Mouse (Mus musculus) monocyte, adult 5-6 weeks (primary cell): ENCODE results near the gene Man2b1. TPM values are rescaled to one million over a fixed set of nuclear protein-coding genes. Genes with fewer than 3 reads are reported as not detected.
A peak's percentile ranks its signal among the peaks of the same experiment; 100 is the strongest.

ENCODE experiments used
- ATAC-seq: fragments of 153-309, 156-312 bp; replicated peaks from 2 replicates; pipeline ENCODE4 v1.8.0; 2017; ENCODE audit warnings: mild to moderate bottlenecking; ENCODE audit not compliant: low TSS enrichment, insufficient number of reproducible peaks, severe bottlenecking, poor library complexity, low FRiP score
- total RNA-seq: library from RNA; stranded (forward); fragments of 200-1000, 200-491, 200-594 nt; gene quantifications from 3 replicates; pipeline ENCODE4 v1.2.3, GENCODE M21; 2017

The Man2b1 gene
- 116 to 188 TPM (median 183 TPM) in 3 replicates for total RNA-seq

DNA sequence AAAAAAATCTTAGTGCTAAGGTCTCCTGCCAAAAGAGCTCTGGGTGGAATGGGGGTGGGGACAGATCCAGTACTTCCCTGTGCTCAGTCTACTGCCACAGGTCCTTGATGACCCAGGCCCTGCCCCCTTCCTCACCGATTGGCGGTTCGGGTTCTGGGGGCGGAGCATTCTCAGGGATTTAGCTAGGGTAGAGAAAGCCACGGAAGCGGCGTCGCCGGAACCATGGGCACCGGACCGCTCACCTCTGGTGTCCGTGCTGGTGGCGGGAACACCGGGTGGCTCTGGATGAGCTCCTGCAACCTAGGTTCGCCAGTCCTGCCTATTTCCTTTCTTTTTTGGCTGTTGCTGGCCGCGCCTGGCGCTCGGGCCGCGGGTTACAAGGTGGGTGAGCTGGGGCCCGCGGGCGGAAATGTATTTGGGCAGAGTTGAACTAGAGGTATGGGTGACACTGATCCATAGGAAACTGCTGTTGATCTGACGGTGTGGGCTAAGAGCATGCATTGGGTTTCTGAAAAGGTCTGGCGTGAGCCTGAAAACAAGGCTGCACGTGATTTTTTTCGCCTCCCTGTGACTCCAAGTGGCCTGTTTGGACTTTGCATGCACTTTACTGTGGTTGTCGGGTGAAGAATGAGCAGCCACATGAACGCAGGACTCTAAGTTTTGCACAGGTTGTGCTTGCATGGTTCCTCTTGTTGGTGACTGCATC is at the start of gene Man2b1:
Gene Man2b1, plus strand, starts transcription at position 163 of the 706 bp plus-strand sequence.
- peak; percentile 69 for ATAC-seq

- no peak for ATAC-seq
Observed at GRCm38 (mm10) chr8:85033867-85034266, 49.2 kb upstream of the Man2b1 start.

DNA sequence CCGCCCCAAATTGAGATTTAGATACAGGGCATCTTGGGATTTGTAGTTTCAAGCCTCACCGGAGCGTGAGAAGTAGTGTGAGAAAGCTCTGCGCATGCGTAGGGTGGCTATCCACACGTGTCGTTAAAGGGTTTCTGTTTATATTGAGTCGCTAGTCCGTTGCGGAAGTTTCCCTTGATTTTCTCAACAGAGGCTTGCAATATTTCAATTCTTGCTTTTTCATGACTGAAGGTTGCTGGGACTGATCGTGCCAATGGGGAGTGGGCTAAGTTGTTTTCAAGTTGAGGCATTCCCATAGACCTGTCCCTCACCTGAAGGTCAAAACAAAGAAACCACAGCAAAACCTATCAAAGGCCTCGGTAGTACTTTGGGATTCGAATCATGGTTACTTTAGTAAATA is 48.3 kb upstream of the Man2b1 start:
- ATAC-seq = peak; percentile 62; the same call in 1 of the 2 replicates

- ATAC-seq = no peak
Observed at GRCm38 (mm10) chr8:85035165-85035727, 47.8 kb upstream of the Man2b1 start.

DNA sequence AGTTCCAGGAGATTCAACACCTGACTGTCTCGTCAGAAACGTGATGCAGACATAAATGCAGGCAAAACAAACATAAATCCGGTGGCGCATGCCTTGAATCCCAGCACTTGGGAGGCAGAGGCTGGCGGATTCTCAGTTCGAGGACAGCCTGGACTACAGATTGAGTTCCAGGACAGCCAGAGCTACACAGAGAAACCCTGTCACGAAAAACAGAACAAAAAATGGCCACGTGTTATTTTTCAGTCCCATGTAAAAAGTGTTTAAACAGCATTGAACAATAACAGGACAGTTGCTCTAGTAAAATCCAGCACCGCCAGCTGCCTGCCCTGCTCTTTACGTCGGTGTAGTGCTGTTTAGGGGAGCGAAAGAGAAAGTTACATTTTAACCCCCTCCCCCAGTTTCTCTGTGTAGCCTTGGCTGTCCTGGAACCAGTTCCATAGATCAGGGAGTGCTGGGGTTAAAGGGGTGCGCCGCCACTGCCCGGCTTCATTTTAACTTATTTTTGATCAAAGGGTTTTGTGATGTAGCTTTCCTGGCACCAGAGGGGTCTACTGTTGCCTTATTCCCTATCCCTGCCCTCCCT is 47.3 kb upstream of the Man2b1 start:
- ATAC-seq = no peak

DNA sequence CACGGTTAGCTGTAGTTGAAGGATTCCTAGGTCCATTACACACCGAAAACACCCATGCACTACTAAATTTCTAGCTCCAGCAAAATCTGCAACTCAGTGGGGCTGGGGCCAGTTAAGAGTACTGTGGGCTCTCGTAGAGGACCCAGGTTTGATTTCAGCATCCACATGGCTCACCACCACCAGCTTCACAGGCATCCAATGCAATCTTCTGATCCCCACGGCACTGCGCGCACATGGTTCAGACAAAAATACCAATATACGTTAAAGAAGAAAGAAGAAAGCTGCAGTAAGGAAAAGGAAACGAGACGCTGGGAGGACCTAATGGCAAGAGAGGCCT is 46.7 kb upstream of the Man2b1 start:
- no peak for ATAC-seq

DNA sequence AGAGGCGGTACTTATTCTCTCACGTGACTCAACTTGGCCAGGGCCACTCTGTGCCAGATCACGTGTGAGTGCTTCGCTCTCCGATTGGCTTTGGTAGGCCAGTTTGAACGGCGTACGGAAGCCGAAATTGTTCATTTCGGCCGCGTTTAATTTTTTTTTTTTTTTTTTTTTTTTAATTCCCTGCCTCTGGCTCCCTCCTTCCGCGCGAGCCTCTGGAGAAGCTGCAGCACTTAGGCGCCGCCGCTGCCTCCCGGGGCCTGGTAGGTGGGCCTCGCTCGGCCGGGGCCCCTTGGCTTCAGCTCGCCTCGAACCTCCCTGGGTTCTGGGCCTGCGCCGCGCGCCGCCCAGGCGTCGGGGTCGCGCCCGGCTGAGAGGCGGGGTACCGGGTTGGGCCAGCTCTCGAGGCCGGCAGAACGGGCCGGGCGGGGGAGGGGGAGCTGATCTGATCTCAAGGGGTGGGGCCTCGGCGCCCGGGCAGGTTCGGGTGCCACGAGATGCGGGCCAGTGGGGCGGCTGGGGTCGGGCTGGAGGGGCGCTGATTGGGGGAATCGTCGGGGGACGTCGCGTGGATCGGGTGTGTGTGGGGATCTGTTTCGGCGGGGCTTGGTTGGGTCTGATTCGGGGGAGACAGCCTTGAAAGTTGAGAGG is 46.2 kb upstream of the Man2b1 start, which contains the start of gene Tnpo2:
Gene Tnpo2, plus strand, starts transcription at position 198 of the 648 bp plus-strand sequence.
- peak; percentile 89 for ATAC-seq

DNA sequence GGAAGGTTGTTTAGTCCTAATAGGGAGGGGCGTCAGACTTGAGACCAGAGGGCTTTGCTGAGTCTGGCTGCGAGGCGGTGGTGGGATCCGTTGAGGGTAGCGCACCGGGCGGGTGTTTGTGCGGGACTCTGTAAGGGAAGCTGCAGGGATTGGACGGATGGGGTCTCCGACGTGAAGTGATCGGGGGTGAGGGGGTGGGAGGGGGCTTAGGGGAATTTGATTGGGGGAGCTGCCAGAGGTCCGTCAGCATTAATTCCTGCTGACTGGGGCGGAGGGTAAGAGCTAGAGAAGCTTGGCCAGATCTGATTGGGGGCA is 45.7 kb upstream of the Man2b1 start:
- ATAC-seq = no peak

DNA sequence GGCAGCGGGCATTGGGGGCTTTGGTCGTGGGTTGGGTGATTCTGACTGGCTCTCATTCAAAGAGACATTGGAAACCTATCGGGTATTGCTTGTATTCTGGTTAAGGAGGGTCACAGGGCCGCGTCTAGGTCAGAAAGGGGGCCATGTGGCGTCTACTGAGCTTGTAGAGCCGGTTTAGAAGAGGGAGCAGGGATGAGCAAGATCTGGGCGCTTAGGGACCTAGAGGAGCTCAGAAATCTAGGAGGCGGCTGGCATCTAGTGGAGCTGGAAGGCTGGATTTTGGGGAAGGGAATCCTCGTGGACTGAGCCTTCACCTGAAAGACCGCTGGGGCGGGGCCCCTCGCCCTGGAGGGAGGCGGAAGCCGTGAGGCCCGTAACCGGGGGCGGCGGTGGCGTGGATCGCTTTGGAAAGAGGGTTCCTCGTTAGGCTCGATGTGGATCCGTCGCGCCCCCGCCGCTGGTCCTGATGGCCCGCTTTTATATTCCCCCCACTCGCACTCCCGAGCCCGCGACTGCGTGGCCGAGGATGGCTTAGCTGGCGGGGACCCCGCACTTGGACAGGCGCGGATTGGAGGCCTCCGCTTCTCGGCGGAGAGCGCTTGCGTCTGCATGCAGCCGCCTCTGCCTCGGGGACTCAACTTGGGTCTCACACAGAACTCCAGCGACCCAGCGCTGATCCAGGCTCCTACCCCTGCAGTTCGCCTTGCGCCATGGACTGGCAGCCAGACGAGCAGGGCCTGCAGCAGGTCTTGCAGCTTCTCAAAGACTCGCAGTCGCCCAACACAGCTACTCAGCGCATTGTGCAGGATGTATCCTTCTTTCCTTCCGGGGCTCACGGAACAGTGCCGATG is 45.2 kb upstream of the Man2b1 start:
- ATAC-seq = no peak

GRCm38 (mm10) chr8:85043619-85044018 is 39.5 kb upstream of the Man2b1 start:
- ATAC-seq = no peak

DNA sequence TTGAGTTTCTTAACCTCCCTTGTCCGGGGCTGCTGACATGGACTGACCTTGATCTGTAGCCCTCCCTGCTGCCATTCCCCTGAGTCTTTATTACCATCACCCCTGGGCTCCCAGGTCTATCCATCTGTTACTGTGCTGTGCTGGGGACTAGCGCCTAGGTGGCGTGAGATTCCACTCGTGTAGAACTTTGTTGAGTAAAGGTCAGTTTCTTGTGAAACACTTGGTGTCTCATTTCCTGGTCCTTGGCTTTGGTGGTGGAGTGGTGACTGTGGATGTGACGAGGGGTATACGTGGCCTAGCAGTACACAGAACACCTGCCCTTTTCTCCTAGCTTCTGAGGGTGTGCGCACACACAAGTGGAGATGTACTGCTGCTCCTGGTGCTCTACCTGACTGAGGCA is 25.7 kb upstream of the Man2b1 start:
- ATAC-seq = no peak

DNA sequence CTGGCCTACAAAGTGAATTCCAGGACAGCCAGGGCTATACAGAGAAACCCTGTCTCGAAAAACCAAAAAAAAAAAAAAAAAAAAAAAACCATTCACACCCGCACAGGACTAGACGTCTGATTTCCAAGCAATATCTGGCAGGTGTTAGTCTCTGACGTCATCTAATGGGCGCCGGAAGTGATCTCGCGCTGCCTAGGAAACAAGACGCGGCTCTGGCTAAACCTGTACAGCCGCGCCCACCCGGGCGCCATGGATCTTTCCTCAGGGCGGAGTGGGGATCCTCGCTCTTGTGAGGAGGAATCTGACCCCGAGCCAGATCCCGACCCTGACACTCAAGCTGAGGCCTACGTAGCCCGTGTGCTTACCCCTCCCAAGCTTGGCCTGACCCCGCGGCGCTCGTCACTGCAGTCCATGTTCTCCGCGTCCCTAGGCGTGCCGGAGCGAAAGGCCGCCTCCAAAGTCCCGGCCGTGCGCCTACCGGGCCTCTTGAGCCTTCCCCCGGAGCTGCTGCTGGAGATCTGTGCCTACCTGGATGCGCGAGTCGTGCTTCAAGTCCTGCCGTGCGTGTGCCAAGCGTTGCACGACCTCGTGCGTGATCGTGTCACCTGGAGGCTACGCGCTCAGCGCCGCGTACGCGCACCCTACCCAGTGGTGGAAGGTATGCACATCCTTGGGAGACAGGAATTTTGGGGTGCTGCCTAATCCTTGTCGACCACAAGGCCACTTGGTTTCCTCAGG is 23.0 kb upstream of the Man2b1 start, which contains the start of gene Fbxw9:
Gene Fbxw9, plus strand, starts transcription at position 177 of the 738 bp plus-strand sequence.
- ATAC-seq = peak; percentile 91

DNA sequence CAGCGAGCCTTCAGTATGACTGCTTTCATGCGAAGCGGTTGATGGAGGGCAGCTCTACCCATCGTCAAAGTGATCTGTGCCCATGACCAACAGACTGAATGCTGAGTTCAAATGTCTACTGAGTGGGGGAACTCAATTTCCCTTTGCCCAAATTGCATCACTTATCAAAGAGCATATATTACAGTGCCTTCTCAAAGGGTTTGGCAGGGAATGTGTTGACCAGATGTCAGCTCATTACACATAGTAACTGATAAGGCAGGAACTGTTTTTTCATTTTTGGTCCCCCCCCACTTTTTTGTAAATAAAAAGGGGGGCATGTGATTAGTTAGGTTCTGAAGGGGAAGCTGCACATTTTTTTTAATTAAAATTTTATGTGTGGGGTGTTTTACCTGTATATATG is 20.5 kb upstream of the Man2b1 start:
- ATAC-seq = no peak

DNA sequence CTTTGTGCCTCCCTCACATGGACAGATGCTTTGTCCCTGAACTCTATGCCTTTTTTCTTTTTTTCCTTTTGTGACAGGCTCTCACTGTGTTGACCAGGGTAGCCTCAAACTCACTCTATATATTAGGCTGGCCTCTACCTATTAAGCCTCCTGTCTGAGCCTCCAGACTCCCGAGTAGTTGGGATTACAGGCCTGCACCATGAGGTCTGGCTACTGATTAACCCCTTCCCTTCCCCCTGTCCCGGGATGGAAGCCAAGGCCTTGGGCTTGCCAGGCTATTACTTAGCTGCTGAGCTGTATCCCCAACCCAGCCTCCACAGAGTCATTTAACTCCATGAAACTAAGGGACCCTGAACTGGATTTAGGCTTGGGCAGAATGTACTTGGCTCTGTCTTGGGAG is 17.9 kb upstream of the Man2b1 start:
- ATAC-seq = no peak

- no peak for ATAC-seq
Observed at GRCm38 (mm10) chr8:85067155-85067554, 15.9 kb upstream of the Man2b1 start.

DNA sequence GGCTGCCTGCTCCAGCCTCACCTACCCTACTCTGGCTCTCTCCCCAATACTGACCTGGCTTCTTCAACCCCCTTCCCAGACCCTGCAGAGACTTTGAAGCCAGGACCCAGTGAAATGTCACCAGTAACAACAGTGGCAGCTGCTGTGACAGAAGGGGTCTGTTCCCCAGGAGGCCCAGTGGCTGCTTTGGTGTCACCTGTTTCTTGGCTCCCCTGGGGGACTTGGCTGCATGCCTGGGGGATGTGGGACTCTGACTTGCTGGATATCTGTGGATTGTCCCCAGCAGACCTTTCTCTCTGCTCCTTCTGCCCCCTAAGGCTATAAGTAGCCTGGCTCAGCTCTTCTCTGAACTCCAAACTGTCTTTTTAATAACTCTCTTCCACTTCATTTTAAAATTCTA is 15.1 kb upstream of the Man2b1 start, which contains the start of gene Gm5741:
Gene Gm5741, minus strand, starts transcription at position 1 of the 400 bp plus-strand sequence.
- ATAC-seq = no peak

DNA sequence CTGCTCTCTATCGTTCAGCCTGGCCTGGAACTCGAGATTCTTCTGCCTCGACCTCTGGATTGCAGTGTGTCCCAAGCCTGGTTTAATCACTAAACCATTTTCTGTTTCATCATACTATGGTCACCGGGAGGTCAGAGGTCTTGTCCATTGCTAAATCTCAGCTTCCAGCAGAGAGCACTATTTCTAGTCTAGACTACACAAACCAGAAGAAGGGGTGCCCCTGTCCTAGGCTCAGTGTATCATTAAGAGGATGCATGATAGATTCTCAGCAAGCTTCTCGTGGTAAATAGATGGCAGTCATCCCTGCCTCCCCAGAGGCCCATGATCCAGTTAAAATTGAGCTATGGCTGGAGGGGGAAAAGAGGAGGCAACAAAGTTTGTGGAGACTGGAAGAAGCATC is 12.0 kb upstream of the Man2b1 start:
- ATAC-seq = no peak

GRCm38 (mm10) chr8:85071514-85072281 is 11.4 kb upstream of the Man2b1 start, which contains the start of gene Dhps:
Gene Dhps (plus strand): TSS chr8:85071757.
- ATAC-seq = peak; percentile 82
